Mouse (Mus musculus) ES-E14 (cell line): ENCODE measurements at regions not wholly inside any gene's neighbourhood (a gene's known extent, or its start where the extent isn't known, plus 50 kb on each side); places are given as distances from the start of the nearest gene placed in this dataset.

Experiments used
- HCFC1 ChIP-seq: IDR thresholded peaks from 2 replicates; pipeline ENCODE4 v1.6.1; 2012; ENCODE audit warnings: low read length, inconsistent platforms, borderline replicate concordance; ENCODE audit not compliant: insufficient read depth
- MAFK ChIP-seq: IDR thresholded peaks from 2 replicates; pipeline ENCODE4 v1.6.1; 2014; ENCODE audit warnings: mild to moderate bottlenecking, low read depth, low read length, inconsistent platforms; ENCODE audit not compliant: insufficient read depth
- ZC3H11A ChIP-seq: IDR thresholded peaks from 2 replicates; pipeline ENCODE4 v1.6.1; 2012; ENCODE audit warnings: low read depth, mild to moderate bottlenecking, inconsistent platforms, low read length, borderline replicate concordance
- ZNF384 ChIP-seq: IDR thresholded peaks from 2 replicates; pipeline ENCODE4 v1.6.1; 2012; ENCODE audit warnings: low read depth, low read length, inconsistent platforms

- TF ChIP-seq MAFK, result no peak
- TF ChIP-seq HCFC1, result no peak
- TF ChIP-seq ZC3H11A, result no peak
- no peak for TF ChIP-seq ZNF384
These were observed 261.1 kb downstream of the Dysf start for GRCm38 (mm10) chr6:84269478-84269877.
